9 mouse cellular contexts compared by ENCODE assay signal in genomic region chr8:105593859-105594258, GRCm38 (mm10). TPM values are rescaled to one million over a fixed set of nuclear protein-coding genes. Genes with fewer than 3 reads are reported as not detected.
DNase-seq lines count a peak whose midpoint lies in the region; ATAC-seq lines count a peak whose summit lies in the region.
"Had no signal": no experiment of that assay in that cellular context is flagged by ENCODE, and none has a peak within 500 bp of the region (broad histone marks: within the 10 kb centered on the region; RNA-seq: fewer than 3 reads in every experiment).

No protein-coding gene starts in this region.

- H3K4me2 ChIP-seq in hindbrain, embryonic 12.5 days (replicated peaks) = peak overlapping the region; percentile 27
- H3K4me2 ChIP-seq: liver, embryonic 15.5 days had no signal

- H3K27me3 ChIP-seq in hindbrain, embryonic 12.5 days = 0 out of 2 replicates have a peak, but pooled peaks cover 3% of the 10 kb centered on the region

- peak; percentile 71 for DNase-seq in right cerebral cortex, adult 18-20 months
- no peak for DNase-seq in right cerebral cortex, postnatal 4 days
- peak; percentile 93 for DNase-seq in fibroblast of lung, adult 2 months (ENCODE audit: low read depth)
- DNase-seq in lung, postnatal 4 days = peak; percentile 34 to 42
- peak; percentile 19 for DNase-seq in urinary bladder, postnatal 25 days (ENCODE audit: low spot score)
- DNase-seq in thymus, postnatal 14 days = no peak
- no peak for DNase-seq in spleen, postnatal 14 days (ENCODE audit: low spot score in 2 of 2)

- no peak for ATAC-seq in hindbrain, embryonic 12.5 days (ENCODE audit: low FRiP score)

- H3K4me3 ChIP-seq in hindbrain, embryonic 12.5 days = no peak overlapping the region
- H3K4me3 ChIP-seq: liver, embryonic 15.5 days had no signal

- no peaks in the 10 kb centered on the region for H3K36me3 ChIP-seq in hindbrain, embryonic 12.5 days
- H3K36me3 ChIP-seq: liver, embryonic 15.5 days had no signal

- H3K4me1 ChIP-seq in hindbrain, embryonic 12.5 days = peaks cover 11% of the 10 kb centered on the region; the same call in 1 of the 2 replicates

- H3K9me3 ChIP-seq in hindbrain, embryonic 12.5 days (replicated peaks) = no peaks in the 10 kb centered on the region
- H3K9me3 ChIP-seq: liver, embryonic 15.5 days had no signal

- WGBS in hindbrain, embryonic 12.5 days = 25% methylated on average over 15 of the region's 15 CpGs

- H3K9ac ChIP-seq in hindbrain, embryonic 12.5 days = no peak overlapping the region
- H3K9ac ChIP-seq: liver, embryonic 15.5 days had no signal

- peak overlapping the region; percentile 23; the same call in 1 of the 2 replicates for H3K27ac ChIP-seq in hindbrain, embryonic 12.5 days
- H3K27ac ChIP-seq: liver, embryonic 15.5 days had no signal

RNA-seq across cellular contexts. Expression of gene Ripor1, which starts 11.2 kb away (rescaled TPM):
- polyA plus RNA-seq in hindbrain, embryonic 12.5 days (2016; fragmentation: Nextera tagmentation; extraction: Ambion mirVana) = 21.7 and 22.6 TPM in 2 replicates

RNA-seq across cellular contexts. Expression of gene Atp6v0d1, which starts 28.0 kb away (rescaled TPM):
- 117 and 127 TPM in 2 replicates for polyA plus RNA-seq in hindbrain, embryonic 12.5 days (2016; fragmentation: Nextera tagmentation; extraction: Ambion mirVana)

RNA-seq across cellular contexts. Expression of gene Ctcf, which starts 42.5 kb away (rescaled TPM):
- 132 and 139 TPM in 2 replicates for polyA plus RNA-seq in hindbrain, embryonic 12.5 days (2016; fragmentation: Nextera tagmentation; extraction: Ambion mirVana)

RNA-seq across cellular contexts. Expression of gene Agrp, which starts 43.3 kb away (rescaled TPM):
- 1.3 TPM in 2 replicates for polyA plus RNA-seq in hindbrain, embryonic 12.5 days (2016; fragmentation: Nextera tagmentation; extraction: Ambion mirVana)

Comparison
In these comparisons a context has a peak if more than half of its experiments do, and no peak if none do; other contexts are left out.
1. DNase-seq: peak in right cerebral cortex, adult 18-20 months (single experiment), fibroblast of lung, adult 2 months (single experiment), lung, postnatal 4 days (2 of 2) and urinary bladder, postnatal 25 days (single experiment); none in right cerebral cortex, postnatal 4 days (single experiment), thymus, postnatal 14 days (single experiment) and spleen, postnatal 14 days (0 of 2).